Mouse (Mus musculus): ENCODE measurements around the gene Hnrnpl.

The Hnrnpl gene

DNA sequence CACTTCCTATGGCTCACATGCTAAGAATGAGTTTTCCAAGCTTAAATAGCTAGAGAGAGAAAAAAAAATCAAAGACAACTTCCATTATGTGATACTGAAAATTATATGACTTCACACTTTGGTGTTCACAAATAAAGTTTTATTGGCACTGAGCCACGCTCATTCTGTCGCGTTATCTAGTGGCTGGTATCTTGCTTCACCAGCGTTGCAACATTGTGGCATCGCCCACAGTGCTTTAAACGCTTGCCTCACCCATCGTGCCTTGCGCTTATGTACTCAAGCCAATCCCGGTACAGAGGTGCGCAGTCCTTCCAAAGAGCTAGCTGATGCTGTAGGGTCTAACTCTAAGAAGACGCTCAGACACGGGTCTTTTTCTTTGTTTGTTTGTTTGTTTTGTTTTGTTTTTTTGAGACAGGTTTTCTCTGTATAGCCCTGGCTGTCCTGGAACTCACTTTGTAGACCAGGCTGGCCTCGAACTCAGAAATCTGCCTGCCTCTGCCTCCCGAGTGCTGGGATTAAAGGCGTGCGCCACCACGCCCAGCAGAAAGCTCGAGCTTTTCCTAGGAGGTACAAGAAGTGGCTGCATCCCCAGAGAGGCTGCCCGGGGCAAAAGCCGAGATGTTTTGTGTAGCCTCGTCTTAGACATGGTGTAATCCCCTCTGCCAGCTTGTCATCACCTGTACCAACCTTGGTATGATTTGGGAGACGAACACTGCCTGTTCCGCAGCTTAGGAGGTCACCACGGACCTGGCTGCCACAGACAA, 62.7 kb downstream of the Hnrnpl start:
- DNase-seq (ENCODE audit: low read depth, low spot score): no peak
